Mouse (Mus musculus): ENCODE data around the gene Pou3f1. TPM values are rescaled to one million over a fixed set of nuclear protein-coding genes. Genes with fewer than 3 reads are reported as not detected.

Pou3f1 gene
- total RNA-seq (2014; rRNA removed) (4.8 and 7.0 TPM in 2 replicates), polyA plus RNA-seq (2015; fragmentation: Nextera tagmentation; extraction: Ambion mirVana) (4.1 and 6.3 TPM in 2 replicates)

DNA sequence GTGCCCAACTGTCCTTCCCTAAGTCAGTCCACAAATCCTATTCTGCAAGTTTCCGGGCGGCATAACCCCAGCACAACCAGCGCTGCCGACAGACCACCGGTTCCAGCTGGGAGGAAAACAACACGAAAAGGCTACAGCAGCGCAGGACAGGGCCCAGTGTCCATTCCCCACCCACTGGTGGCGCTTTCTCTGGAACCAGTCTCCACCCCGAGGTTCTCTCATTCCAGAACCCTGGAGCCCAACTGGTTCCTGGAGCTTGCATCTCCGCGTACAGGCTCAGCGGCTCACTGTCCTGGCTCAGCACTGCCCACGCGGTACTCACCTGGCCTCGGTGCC, at the start of gene Pou3f1:
TSS of gene Pou3f1 (plus strand) at position 290 of the 336 bp plus-strand sequence.
- 0 out of 2 replicates have a peak, but pooled peaks have one; percentile 3 for ATAC-seq
- Histone ChIP-seq H3K4me2 (ENCODE audit: low read depth, low read length) (peak within 1 kb of the TSS; percentile 75), H3K9me3 (ENCODE audit: low read length) (no peaks in the 10 kb centered on the region), H3K27me3 (ENCODE audit: insufficient read depth, low read length) (peaks cover 52% of the 10 kb centered on the region), H3K4me1 (ENCODE audit: insufficient read depth, low read length) (no peaks in the 10 kb centered on the region; the same call in 1 of the 2 replicates), H3K9ac (replicated peaks; ENCODE audit: low read length) (peak within 1 kb of the TSS; percentile 40), H3K36me3 (ENCODE audit: insufficient read depth, low read length) (no peaks in the 10 kb centered on the region), H3K27ac (no peak within 1 kb of the TSS), H3K4me3 (ENCODE audit: low read length) (peak within 1 kb of the TSS; percentile 43)
- WGBS = 2% methylated on average over 15 of the region's 15 CpGs
- no peak for DNase-seq (ENCODE audit: low spot score)
- TF ChIP-seq CTCF (IDR thresholded peaks at IDR 0.05; ENCODE audit: low read depth) = peak; percentile 21; the same call in 1 of the 2 replicates

DNA sequence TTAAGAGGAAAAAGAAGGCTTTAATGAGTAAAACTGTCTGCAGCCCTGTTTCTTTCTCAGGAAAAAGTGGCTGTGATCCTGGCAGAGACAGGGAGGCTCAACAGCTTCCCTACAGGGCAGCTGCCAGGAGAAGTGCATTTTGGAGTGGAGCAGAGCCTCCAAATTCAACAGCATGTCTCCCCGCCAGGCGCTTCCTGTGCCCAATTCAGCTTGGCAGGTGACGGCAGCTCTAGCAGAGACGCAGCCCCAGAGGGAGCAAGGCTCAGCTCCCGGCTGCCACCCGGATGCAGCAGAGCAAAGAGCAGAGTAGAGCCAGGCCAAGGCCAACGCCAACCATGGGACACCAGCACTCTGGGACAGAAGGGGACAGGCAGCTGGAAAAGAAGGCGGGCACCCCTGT, 49.4 kb upstream of the Pou3f1 start:
- Histone ChIP-seq H3K27ac (no peak overlapping the region), H3K4me3 (ENCODE audit: low read length) (no peak overlapping the region), H3K9ac (replicated peaks; ENCODE audit: low read length) (no peak overlapping the region), H3K4me2 (ENCODE audit: low read depth, low read length) (no peak overlapping the region), H3K36me3 (ENCODE audit: insufficient read depth, low read length) (no peaks in the 10 kb centered on the region), H3K9me3 (ENCODE audit: low read length) (no peaks in the 10 kb centered on the region), H3K27me3 (ENCODE audit: insufficient read depth, low read length) (peaks cover 9% of the 10 kb centered on the region), H3K4me1 (ENCODE audit: insufficient read depth, low read length) (no peaks in the 10 kb centered on the region)
- TF ChIP-seq CTCF (IDR thresholded peaks at IDR 0.05; ENCODE audit: low read depth) = 0 out of 2 replicates have a peak, but pooled peaks have one; percentile 8
- ATAC-seq (no peak), DNase-seq (ENCODE audit: low spot score) (peak; percentile 50)
- WGBS = 39% methylated on average over 7 of the region's 8 CpGs

DNA sequence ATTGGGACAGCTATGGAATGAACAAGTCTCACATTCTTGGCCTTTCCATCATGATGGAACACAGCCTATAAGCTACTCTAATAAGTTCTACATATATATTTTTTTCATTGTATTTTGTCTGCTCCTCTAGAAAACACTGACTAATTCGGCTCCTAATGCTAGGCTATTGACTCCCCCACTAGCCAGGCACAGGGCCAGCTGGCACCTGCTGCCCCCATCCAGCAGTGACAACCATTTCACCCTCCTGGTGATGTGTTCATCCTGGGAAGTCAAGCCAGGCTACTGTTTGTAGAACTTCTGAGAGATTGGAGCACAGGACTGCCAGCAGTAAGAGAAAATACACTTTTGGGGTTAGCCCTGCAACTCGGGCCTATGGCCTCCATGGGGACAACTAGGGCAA, 46.5 kb upstream of the Pou3f1 start:
- Histone ChIP-seq H3K27ac (no peak overlapping the region), H3K9ac (replicated peaks; ENCODE audit: low read length) (no peak overlapping the region), H3K4me3 (ENCODE audit: low read length) (no peak overlapping the region), H3K4me1 (ENCODE audit: insufficient read depth, low read length) (no peaks in the 10 kb centered on the region), H3K9me3 (ENCODE audit: low read length) (no peaks in the 10 kb centered on the region), H3K27me3 (ENCODE audit: insufficient read depth, low read length) (no peaks in the 10 kb centered on the region), H3K4me2 (ENCODE audit: low read depth, low read length) (no peak overlapping the region), H3K36me3 (ENCODE audit: insufficient read depth, low read length) (no peaks in the 10 kb centered on the region)
- TF ChIP-seq CTCF (IDR thresholded peaks at IDR 0.05; ENCODE audit: low read depth) = no peak
- no peak for ATAC-seq
- DNase-seq (ENCODE audit: low spot score) = peak; percentile 46
- 35% methylated on average over 2 of the region's 2 CpGs for WGBS

DNA sequence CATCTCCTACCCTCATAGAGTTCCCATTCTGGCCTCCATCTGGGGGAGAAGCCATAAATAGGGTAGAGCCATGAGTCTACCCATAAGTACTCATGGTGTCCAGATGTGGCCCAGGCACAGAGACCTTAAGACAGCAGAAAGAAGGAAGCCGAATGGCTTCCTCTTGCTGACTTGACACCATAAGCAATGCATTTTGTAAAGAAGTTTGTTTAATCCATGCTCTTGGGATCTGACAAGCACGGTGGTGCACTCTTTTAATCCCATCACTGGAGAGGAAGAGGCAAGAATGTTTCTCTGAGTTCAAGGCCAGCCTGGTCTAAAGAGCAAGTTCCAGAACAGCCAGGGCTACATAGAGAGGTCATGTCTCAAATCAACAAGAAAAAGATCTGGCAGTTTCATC, 45.9 kb upstream of the Pou3f1 start, which contains the start of gene 3100002H09Rik:
TSS of gene 3100002H09Rik (minus strand) at position 101 of the 400 bp plus-strand sequence.
- H3K4me2 ChIP-seq (ENCODE audit: low read depth, low read length) = no peak within 1 kb of the TSS
- no peak within 1 kb of the TSS for H3K27ac ChIP-seq
- no peak for TF ChIP-seq CTCF (IDR thresholded peaks at IDR 0.05; ENCODE audit: low read depth)
- no peaks in the 10 kb centered on the region for H3K27me3 ChIP-seq (ENCODE audit: insufficient read depth, low read length)
- no peak within 1 kb of the TSS for H3K9ac ChIP-seq (replicated peaks; ENCODE audit: low read length)
- H3K36me3 ChIP-seq (ENCODE audit: insufficient read depth, low read length) = no peaks in the 10 kb centered on the region
- no peak within 1 kb of the TSS for H3K4me3 ChIP-seq (ENCODE audit: low read length)
- 88% methylated on average over 2 of the region's 2 CpGs for WGBS
- no peaks in the 10 kb centered on the region for H3K9me3 ChIP-seq (ENCODE audit: low read length)
- DNase-seq (ENCODE audit: low spot score) (no peak), ATAC-seq (no peak)
- no peaks in the 10 kb centered on the region for H3K4me1 ChIP-seq (ENCODE audit: insufficient read depth, low read length)

DNA sequence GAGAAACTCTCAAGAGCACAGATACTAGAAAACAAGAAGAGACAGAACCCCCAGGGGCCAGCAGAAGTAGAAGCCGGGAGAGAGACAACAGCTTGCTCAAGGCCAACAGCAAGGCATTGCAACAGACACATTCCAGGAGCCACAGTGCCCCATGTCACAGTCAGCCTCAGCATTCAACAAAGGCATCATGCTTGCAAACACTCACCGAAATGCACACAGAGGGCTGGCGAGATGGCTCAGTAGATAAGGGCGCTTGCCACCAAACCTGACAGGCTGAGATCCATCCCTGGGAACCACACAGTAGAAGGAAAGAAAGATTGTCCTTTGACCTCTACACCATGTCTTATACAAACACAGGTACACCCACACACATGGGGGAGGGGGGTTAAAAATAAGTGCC, 44.8 kb upstream of the Pou3f1 start:
- Histone ChIP-seq H3K4me3 (ENCODE audit: low read length) (no peak overlapping the region), H3K36me3 (ENCODE audit: insufficient read depth, low read length) (no peaks in the 10 kb centered on the region), H3K4me1 (ENCODE audit: insufficient read depth, low read length) (no peaks in the 10 kb centered on the region), H3K9ac (replicated peaks; ENCODE audit: low read length) (no peak overlapping the region), H3K9me3 (ENCODE audit: low read length) (no peaks in the 10 kb centered on the region), H3K27me3 (ENCODE audit: insufficient read depth, low read length) (no peaks in the 10 kb centered on the region), H3K27ac (no peak overlapping the region), H3K4me2 (ENCODE audit: low read depth, low read length) (no peak overlapping the region)
- TF ChIP-seq CTCF (IDR thresholded peaks at IDR 0.05; ENCODE audit: low read depth) = no peak
- DNase-seq (ENCODE audit: low spot score) = no peak
- ATAC-seq = no peak
- 88% methylated on average over 4 of the region's 4 CpGs for WGBS

DNA sequence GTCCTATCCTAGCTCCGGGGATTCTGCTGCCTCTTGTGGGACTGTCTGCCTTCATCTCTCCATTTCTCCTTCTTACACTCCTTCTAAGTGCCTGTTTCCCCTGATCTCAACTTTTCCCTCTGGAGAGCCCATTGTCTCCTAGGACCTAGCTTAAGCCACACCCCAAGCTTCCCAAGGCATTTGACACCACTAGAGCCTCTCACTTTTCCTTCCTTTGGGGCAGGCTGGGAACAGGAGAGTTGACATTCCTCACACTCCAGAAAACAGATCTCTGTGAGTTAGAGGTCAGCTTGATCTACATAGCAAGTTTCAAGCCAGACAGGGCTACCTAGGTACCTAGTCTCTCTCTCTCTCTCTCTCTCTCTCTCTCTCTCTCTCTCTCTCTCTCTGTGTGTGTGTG, 42.4 kb upstream of the Pou3f1 start:
- H3K36me3 ChIP-seq (ENCODE audit: insufficient read depth, low read length) = no peaks in the 10 kb centered on the region
- H3K9me3 ChIP-seq (ENCODE audit: low read length) = no peaks in the 10 kb centered on the region
- no peak for ATAC-seq
- no peak overlapping the region for H3K27ac ChIP-seq
- TF ChIP-seq CTCF (IDR thresholded peaks at IDR 0.05; ENCODE audit: low read depth) = no peak
- no peak overlapping the region for H3K9ac ChIP-seq (replicated peaks; ENCODE audit: low read length)
- no peak overlapping the region for H3K4me3 ChIP-seq (ENCODE audit: low read length)
- H3K27me3 ChIP-seq (ENCODE audit: insufficient read depth, low read length) = no peaks in the 10 kb centered on the region
- no peaks in the 10 kb centered on the region for H3K4me1 ChIP-seq (ENCODE audit: insufficient read depth, low read length)
- 0% methylated on average over 1 of the region's 1 CpGs for WGBS
- DNase-seq (ENCODE audit: low spot score) = no peak
- no peak overlapping the region for H3K4me2 ChIP-seq (ENCODE audit: low read depth, low read length)

DNA sequence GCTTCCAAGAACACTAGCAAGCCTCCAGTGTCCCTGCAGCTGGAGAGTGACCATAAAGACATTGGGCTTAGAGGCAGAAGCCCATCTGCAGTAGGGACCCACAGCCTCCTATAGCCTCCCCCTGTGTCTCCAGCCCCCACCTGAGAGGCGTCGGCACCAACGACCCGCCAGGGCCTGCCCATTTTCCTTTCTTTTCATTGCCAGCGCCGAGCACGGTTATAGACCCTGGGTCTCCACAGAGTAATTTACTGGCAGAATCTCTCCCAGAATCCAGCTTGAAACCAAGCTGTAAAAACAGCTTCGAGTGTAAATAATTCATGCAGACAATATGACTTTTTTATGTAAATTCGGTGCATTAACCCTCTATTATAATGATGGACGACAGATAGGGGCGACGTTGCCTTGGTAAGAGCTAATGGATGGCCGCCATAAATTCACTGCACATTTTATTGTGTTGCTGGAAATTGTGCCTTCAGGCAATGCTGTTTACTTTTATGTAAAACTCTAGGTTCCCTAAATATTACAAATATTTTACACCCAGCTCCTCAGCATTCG, 41.1 kb upstream of the Pou3f1 start:
- 37% methylated on average over 14 of the region's 14 CpGs for WGBS
- Histone ChIP-seq H3K4me3 (ENCODE audit: low read length) (no peak overlapping the region), H3K4me1 (ENCODE audit: insufficient read depth, low read length) (no peaks in the 10 kb centered on the region), H3K9me3 (ENCODE audit: low read length) (no peaks in the 10 kb centered on the region), H3K9ac (replicated peaks; ENCODE audit: low read length) (no peak overlapping the region), H3K27me3 (ENCODE audit: insufficient read depth, low read length) (no peaks in the 10 kb centered on the region), H3K36me3 (ENCODE audit: insufficient read depth, low read length) (no peaks in the 10 kb centered on the region), H3K4me2 (ENCODE audit: low read depth, low read length) (no peak overlapping the region), H3K27ac (no peak overlapping the region)
- TF ChIP-seq CTCF (IDR thresholded peaks at IDR 0.05; ENCODE audit: low read depth) = no peak
- ATAC-seq (no peak), DNase-seq (ENCODE audit: low spot score) (peak; percentile 31)

All from hindbrain, postnatal 0 days (tissue).